Mouse (Mus musculus) layer of hippocampus, postnatal 25 days (tissue): ENCODE results near the gene Scaf8. TPM values are rescaled to one million over a fixed set of nuclear protein-coding genes. Genes with fewer than 3 reads are reported as not detected.

Source experiments
- DNase-seq, 2 experiments: peaks; one replicate each; pipeline ENCODE4 v3.0.0; 2022; ENCODE audit warnings: mixed read lengths in 2 of 2, low spot score in 1 of 2; ENCODE audit errors: extremely low spot score in 1 of 2
- total RNA-seq, 2 experiments: library from RNA; stranded (reverse); gene quantifications; 2 replicates each; pipeline ENCODE4 v1.2.3; 2021

Scaf8 gene
- total RNA-seq, 2 experiments from 2014 or later = 49.9 to 58.4 TPM

- DNase-seq = no peak
Measured at GRCm38 (mm10) chr17:3246665-3247370, 132.0 kb downstream of the Scaf8 start.

Other genes starting within 250 kb of the Scaf8 start
- gene Tiam2, start 211.6 kb downstream of the Scaf8 start, total RNA-seq = 10 to 100 TPM; 32.1 to 32.8 TPM